Mouse (Mus musculus) fibroblast of lung, adult 2 months (primary cell): Measurements from ENCODE around the gene Abca6.
A peak's percentile ranks its signal among the peaks of the same experiment; 100 is the strongest.

Experiments used
- DNase-seq: peaks from one replicate; pipeline ENCODE4 v3.0.0-alpha.2; 2011; ENCODE audit warnings: low read depth

The Abca6 gene

GRCm38 (mm10) chr11:110196561-110197306 lies 54.8 kb downstream of the Abca6 start:
- DNase-seq: no peak

- no peak for DNase-seq
Observed at GRCm38 (mm10) chr11:110195310-110195709, 56.3 kb downstream of the Abca6 start.

GRCm38 (mm10) chr11:110171212-110171611 lies 80.4 kb downstream of the Abca6 start:
- no peak for DNase-seq

GRCm38 (mm10) chr11:110167459-110168251 lies 83.9 kb downstream of the Abca6 start, which contains the start of gene Abca9:
Gene Abca9, minus strand, starts transcription at chr11:110168196.
- peak; percentile 54 for DNase-seq

- no peak for DNase-seq
Observed at GRCm38 (mm10) chr11:110165822-110166221, 85.8 kb downstream of the Abca6 start.

- no peak for DNase-seq
Observed at GRCm38 (mm10) chr11:110165409-110165808, 86.2 kb downstream of the Abca6 start.

GRCm38 (mm10) chr11:110157059-110157458 lies 94.5 kb downstream of the Abca6 start:
- no peak for DNase-seq

GRCm38 (mm10) chr11:110155985-110156384 lies 95.6 kb downstream of the Abca6 start:
- no peak for DNase-seq

- no peak for DNase-seq
Observed at GRCm38 (mm10) chr11:110147640-110148039, 103.9 kb downstream of the Abca6 start.

GRCm38 (mm10) chr11:110145421-110145820 lies 106.2 kb downstream of the Abca6 start:
- no peak for DNase-seq

GRCm38 (mm10) chr11:110130760-110131159 lies 120.8 kb downstream of the Abca6 start:
- no peak for DNase-seq
